Mouse (Mus musculus) effector memory CD4-positive, alpha-beta T cell, adult 5 months (primary cell): ENCODE results near the gene Cbx1. TPM values are rescaled to one million over a fixed set of nuclear protein-coding genes. Genes with fewer than 3 reads are reported as not detected.

Source experiments
- polyA plus RNA-seq: library from polyadenylated mRNA; unstranded; fragments of 100-300 nt; shearing (Covaris generic); gene quantifications from one replicate; pipeline ENCODE4 v1.2.1, GENCODE M21; 2017

The Cbx1 gene
- 24.1 TPM for polyA plus RNA-seq

GRCm38 (mm10) chr11:96788871-96789795 is at the start of gene Cbx1:
TSS of gene Cbx1 (plus strand) at chr11:96789127.

GRCm38 (mm10) chr11:96776968-96777962 is 11.7 kb upstream of the Cbx1 start, which contains the start of gene Snx11:
TSS of gene Snx11 (minus strand) at chr11:96777559.

GRCm38 (mm10) chr11:96829813-96830538 is 41.0 kb downstream of the Cbx1 start, which contains the start of gene Nfe2l1:
TSS of gene Nfe2l1 (minus strand) at chr11:96829968.

GRCm38 (mm10) chr11:96849681-96850467 is 60.9 kb downstream of the Cbx1 start, which contains the start of gene Copz2:
TSS of gene Copz2 (plus strand) at chr11:96849870.

Other genes with a start within 250 kb of the Cbx1 start
- 16.7 TPM for gene Snx11, start 11.6 kb upstream of the Cbx1 start, polyA plus RNA-seq
- gene Nfe2l1, start 40.8 kb downstream of the Cbx1 start, polyA plus RNA-seq = 45.8 TPM
- not detected for gene Copz2, start 60.7 kb downstream of the Cbx1 start, polyA plus RNA-seq
- gene Cdk5rap3, start 127.4 kb downstream of the Cbx1 start, polyA plus RNA-seq = 66.9 TPM
- not detected for gene Prr15l, start 139.0 kb downstream of the Cbx1 start, polyA plus RNA-seq
- gene Pnpo, start 154.9 kb downstream of the Cbx1 start, polyA plus RNA-seq = 39.7 TPM
- 76.5 TPM for gene Sp2, start 193.8 kb downstream of the Cbx1 start, polyA plus RNA-seq
- 4.6 TPM for gene Sp6, start 224.3 kb downstream of the Cbx1 start, polyA plus RNA-seq
- 3.8 TPM for gene Scrn2, start 240.8 kb downstream of the Cbx1 start, polyA plus RNA-seq